Mouse (Mus musculus): ENCODE results near the gene Fkbp4.

DNA sequence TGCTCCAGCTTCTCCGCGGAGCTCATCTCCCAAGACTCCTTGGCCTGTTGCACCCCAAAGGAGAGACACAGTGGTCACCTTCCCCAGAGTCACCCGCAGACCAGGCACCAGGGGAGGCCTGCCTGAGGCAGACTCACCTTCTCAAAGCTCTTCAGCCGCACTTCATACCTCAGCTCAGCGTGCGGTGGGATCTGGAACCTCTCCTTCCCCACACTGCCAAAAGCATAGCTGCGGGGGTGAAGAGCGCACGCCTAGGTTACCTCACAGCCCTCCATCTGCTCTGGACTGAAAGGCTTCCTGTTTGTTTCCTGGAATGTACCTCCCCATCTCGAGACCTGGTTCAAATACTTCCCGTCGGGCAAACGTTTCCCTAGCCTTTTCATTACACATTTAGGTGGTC is 4.9 kb downstream of the Fkbp4 start:
- no peak for TF ChIP-seq POLR2A (IDR thresholded peaks at IDR 0.05; ENCODE audit: low read depth, low read length)
- TF ChIP-seq CTCF (IDR thresholded peaks at IDR 0.05; ENCODE audit: borderline replicate concordance, insufficient read depth, low read length) = no peak
